Mouse (Mus musculus) heart, postnatal 0 days (tissue): ENCODE measurements around the gene Atf3. TPM values are rescaled to one million over a fixed set of nuclear protein-coding genes. Genes with fewer than 3 reads are reported as not detected.
A peak's percentile ranks its signal among the peaks of the same experiment; 100 is the strongest.

Experiments used
- ATAC-seq: fragments of 200-750 bp; cut with Nextera tagmentation; 2 replicates; pipeline ENCODE4 v1.8.0; 2017; ENCODE audit warnings: low read depth, moderate number of reproducible peaks, moderate library complexity; ENCODE audit not compliant: insufficient read depth
- DNase-seq: peaks from one replicate; pipeline ENCODE4 v3.0.0-alpha.2; 2016; ENCODE audit warnings: low spot score
- H3K27ac ChIP-seq: fragments of 300-500 bp; sonication (generic); 2 replicates; pipeline ENCODE4 v1.5.1; 2014; ENCODE audit warnings: low read depth, mild to moderate bottlenecking
- H3K27me3 ChIP-seq: fragments of 300-500 bp; sonication (generic); 2 replicates; pipeline ENCODE4 v1.6.1; 2014; ENCODE audit warnings: low read length, mixed read lengths; ENCODE audit not compliant: control insufficient read depth, insufficient read depth
- H3K36me3 ChIP-seq: fragments of 300-500 bp; sonication (generic); replicated peaks from 2 replicates; pipeline ENCODE4 v1.6.1; 2014; ENCODE audit warnings: low read length, mixed read lengths; ENCODE audit not compliant: control insufficient read depth, insufficient read depth
- H3K4me1 ChIP-seq: fragments of 300-500 bp; sonication (generic); 2 replicates; pipeline ENCODE4 v1.6.1; 2014; ENCODE audit warnings: antibody characterized with exemption; ENCODE audit not compliant: control insufficient read depth, insufficient read depth
- H3K4me2 ChIP-seq: fragments of 300-500 bp; sonication (generic); 2 replicates; pipeline ENCODE4 v1.6.1; 2014; ENCODE audit warnings: low read depth, mild to moderate bottlenecking, low read length, moderate library complexity
- H3K4me3 ChIP-seq: fragments of 300-500 bp; sonication (generic); 2 replicates; pipeline ENCODE4 v1.5.1; 2014; ENCODE audit warnings: low read depth, low read length
- H3K9ac ChIP-seq: fragments of 300-500 bp; sonication (generic); replicated peaks from 2 replicates; pipeline ENCODE4 v1.6.1; 2014; ENCODE audit warnings: low read depth, low read length, mixed read lengths
- H3K9me3 ChIP-seq: fragments of 300-500 bp; sonication (generic); replicated peaks from 2 replicates; pipeline ENCODE4 v1.6.1; 2016; ENCODE audit warnings: low read length; ENCODE audit not compliant: control insufficient read depth
- CTCF ChIP-seq: IDR thresholded peaks from 2 replicates; pipeline ENCODE4 v1.5.1; 2016; ENCODE audit warnings: antibody characterized with exemption, control low read depth, low read depth
- EP300 ChIP-seq: IDR thresholded peaks from 2 replicates; pipeline ENCODE4 v1.6.1; 2016; ENCODE audit warnings: antibody characterized with exemption, low read depth
- WGBS: fragments of 180-500 bp; shearing (Covaris S2); extraction: QIAGEN DNeasy Blood & Tissue Kit; methylation state at CpG from one replicate; pipeline ENCODE4 v1.1.7; 2014; 5-methylcytosine and 5-hydroxymethylcytosine counted together
- polyA plus RNA-seq: library from polyadenylated mRNA; unstranded; fragments of >200 nt; fragmentation: Nextera tagmentation; extraction: Ambion mirVana; gene quantifications from 2 replicates; pipeline ENCODE4 v1.2.1, GENCODE M21; 2015
- total RNA-seq: library from RNA; depleted of rRNA; stranded (reverse); fragments of >200 nt; gene quantifications from 2 replicates; pipeline ENCODE4 v1.2.3, GENCODE M21; 2014; ENCODE audit warnings: low replicate concordance

The Atf3 gene
- total and polyA plus RNA-seq, 2 experiments from 2014 or later, result 13.9 to 54.0 TPM

GRCm38 (mm10) chr1:191180397-191180796 is 37.4 kb downstream of the Atf3 start:
- Histone ChIP-seq H3K9ac (no peak overlapping the region), H3K4me2 (peak overlapping the region; percentile 84; the same call in 1 of the 2 replicates), H3K36me3 (peaks cover 18% of the 10 kb centered on the region), H3K4me3 (peak overlapping the region; percentile 9), H3K9me3 (no peaks in the 10 kb centered on the region), H3K27me3 (no peaks in the 10 kb centered on the region), H3K27ac (no peak overlapping the region), H3K4me1 (peaks cover 48% of the 10 kb centered on the region)
- ATAC-seq (no peak), DNase-seq (peak; percentile 45)
- TF ChIP-seq CTCF, result no peak
- no peak for TF ChIP-seq EP300
- WGBS, result 57% methylated on average over 4 of the region's 4 CpGs

- Histone ChIP-seq H3K4me1 (peaks cover 42% of the 10 kb centered on the region), H3K27ac (no peak overlapping the region)
- DNase-seq, result no peak
Observed at GRCm38 (mm10) chr1:191179846-191180245, 38.0 kb downstream of the Atf3 start.

GRCm38 (mm10) chr1:191178511-191179188 is 39.2 kb downstream of the Atf3 start:
- no peak for ATAC-seq
- WGBS, result 50% methylated on average over 15 of the region's 15 CpGs
- TF ChIP-seq EP300 (no peak), CTCF (no peak)
- no peak overlapping the region for H3K9ac ChIP-seq
- H3K27ac ChIP-seq, result no peak overlapping the region
- DNase-seq, result no peak
- H3K36me3 ChIP-seq, result peaks cover 29% of the 10 kb centered on the region
- H3K9me3 ChIP-seq, result no peaks in the 10 kb centered on the region
- peaks cover 30% of the 10 kb centered on the region for H3K4me1 ChIP-seq
- no peaks in the 10 kb centered on the region for H3K27me3 ChIP-seq
- H3K4me2 ChIP-seq, result no peak overlapping the region
- no peak overlapping the region for H3K4me3 ChIP-seq

More at GRCm38 (mm10) chr1:191179846-191180245, 38.0 kb downstream of the Atf3 start:
- Histone ChIP-seq H3K27me3 (no peaks in the 10 kb centered on the region), H3K9me3 (no peaks in the 10 kb centered on the region), H3K4me2 (peak overlapping the region; percentile 84; the same call in 1 of the 2 replicates), H3K36me3 (peaks cover 23% of the 10 kb centered on the region), H3K9ac (no peak overlapping the region), H3K4me3 (peak overlapping the region; percentile 9; the same call in 1 of the 2 replicates)
- ATAC-seq, result no peak
- TF ChIP-seq EP300, result no peak
- no peak for TF ChIP-seq CTCF
- 71% methylated on average over 2 of the region's 2 CpGs for WGBS

DNA sequence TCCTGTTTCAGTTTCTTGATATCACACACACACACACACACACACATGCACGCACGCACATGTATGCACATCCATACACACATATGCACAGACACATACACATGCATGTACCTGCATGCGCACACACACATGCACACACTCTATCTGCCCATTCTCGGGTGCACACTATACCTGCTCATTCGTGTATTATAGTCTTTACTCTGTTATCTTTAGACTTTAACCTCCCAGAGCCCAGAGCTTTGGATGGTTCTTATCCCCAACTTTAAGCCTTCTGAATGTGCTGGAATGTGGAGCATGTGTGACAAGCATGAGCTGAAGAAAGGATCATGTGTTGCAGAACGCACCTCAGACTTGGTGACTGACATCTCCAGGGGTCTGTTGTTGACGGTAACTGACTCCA is 41.0 kb downstream of the Atf3 start:
- Histone ChIP-seq H3K4me1 (peaks cover 30% of the 10 kb centered on the region), H3K27ac (no peak overlapping the region), H3K36me3 (peaks cover 41% of the 10 kb centered on the region), H3K4me3 (no peak overlapping the region), H3K9me3 (no peaks in the 10 kb centered on the region), H3K27me3 (no peaks in the 10 kb centered on the region), H3K9ac (no peak overlapping the region), H3K4me2 (no peak overlapping the region)
- TF ChIP-seq CTCF (no peak), EP300 (no peak)
- no peak for DNase-seq
- no peak for ATAC-seq
- WGBS, result 68% methylated on average over 7 of the region's 7 CpGs

- Histone ChIP-seq H3K4me1 (no peaks in the 10 kb centered on the region), H3K27ac (no peak overlapping the region), H3K9me3 (no peaks in the 10 kb centered on the region), H3K27me3 (no peaks in the 10 kb centered on the region), H3K36me3 (peaks cover 57% of the 10 kb centered on the region), H3K4me2 (no peak overlapping the region), H3K4me3 (no peak overlapping the region), H3K9ac (no peak overlapping the region)
- DNase-seq (peak; percentile 49), ATAC-seq (peak; percentile 52; the same call in 1 of the 2 replicates)
- WGBS, result 14% methylated on average over 6 of the region's 6 CpGs
- TF ChIP-seq EP300 (no peak), CTCF (peak; percentile 61)
Observed at GRCm38 (mm10) chr1:191172487-191172886, 45.4 kb downstream of the Atf3 start.
